17 mouse cellular contexts compared by ENCODE assay signal in the genomic region with DNA sequence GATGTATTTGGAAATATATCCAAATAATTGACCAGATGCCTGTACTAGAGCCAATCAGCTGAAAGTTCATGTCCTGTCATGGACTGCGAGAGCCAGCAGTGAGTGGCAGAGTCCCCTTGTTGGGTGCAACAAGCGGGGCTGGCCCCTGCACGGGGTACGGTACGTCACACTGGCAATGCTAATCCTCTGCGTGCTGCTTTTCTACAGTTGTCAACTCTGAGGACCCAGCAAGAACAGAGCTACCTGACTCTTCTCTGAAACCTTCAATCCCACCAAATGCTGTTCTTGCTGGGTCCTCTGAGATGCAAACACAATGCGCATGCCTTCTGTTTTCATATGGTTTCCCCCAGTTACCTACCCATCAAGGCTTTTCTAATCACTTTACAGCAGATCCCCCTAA. TPM values are rescaled to one million over a fixed set of nuclear protein-coding genes. Genes with fewer than 3 reads are reported as not detected.
DNase-seq lines count a peak whose midpoint lies in the region; ATAC-seq lines count a peak whose summit lies in the region.
"Had no signal": no experiment of that assay in that cellular context is flagged by ENCODE, and none has a peak within 500 bp of the region (broad histone marks: within the 10 kb centered on the region; RNA-seq: fewer than 3 reads in every experiment).

No protein-coding gene starts in this region.

- no peaks in the 10 kb centered on the region for H3K27me3 ChIP-seq in midbrain, embryonic 11.5 days (ENCODE audit: control insufficient read depth, insufficient read depth, low read length)
- no peaks in the 10 kb centered on the region for H3K27me3 ChIP-seq in midbrain, embryonic 13.5 days
- no peaks in the 10 kb centered on the region for H3K27me3 ChIP-seq in neural tube, embryonic 11.5 days (ENCODE audit: control insufficient read depth, insufficient read depth, low read length)
- H3K27me3 ChIP-seq: forebrain, embryonic 13.5 days had no signal

- no peak overlapping the region for H3K4me2 ChIP-seq in midbrain, embryonic 11.5 days
- H3K4me2 ChIP-seq in midbrain, embryonic 13.5 days (replicated peaks) = no peak overlapping the region
- H3K4me2 ChIP-seq in neural tube, embryonic 11.5 days (ENCODE audit: low read depth) = no peak overlapping the region
- H3K4me2 ChIP-seq: forebrain, embryonic 13.5 days; hindbrain, embryonic 14.5 days had no signal

- no peak for ATAC-seq in midbrain, embryonic 11.5 days (ENCODE audit: low FRiP score)
- ATAC-seq in midbrain, embryonic 13.5 days = no peak
- 0 out of 2 replicates have a peak, but pooled peaks have one; percentile 38 for ATAC-seq in neural tube, embryonic 11.5 days (ENCODE audit: insufficient read depth, low FRiP score, low TSS enrichment)
- ATAC-seq: activated CD4-positive, CD25-positive, alpha-beta regulatory T cell, adult 4 months; forebrain, embryonic 16.5 days; hindbrain, postnatal 0 days had no signal

- 93% methylated on average over 7 of the region's 7 CpGs for WGBS in midbrain, embryonic 11.5 days
- 87% methylated on average over 7 of the region's 7 CpGs for WGBS in midbrain, embryonic 13.5 days
- WGBS in neural tube, embryonic 11.5 days = 93% methylated on average over 7 of the region's 7 CpGs

- no peaks in the 10 kb centered on the region for H3K9me3 ChIP-seq in midbrain, embryonic 11.5 days (ENCODE audit: control insufficient read depth, low read length)
- no peaks in the 10 kb centered on the region for H3K9me3 ChIP-seq in midbrain, embryonic 13.5 days
- H3K9me3 ChIP-seq in neural tube, embryonic 11.5 days (ENCODE audit: control insufficient read depth, low read length) = no peaks in the 10 kb centered on the region
- H3K9me3 ChIP-seq: forebrain, embryonic 10.5 days; forebrain, embryonic 13.5 days had no signal

- H3K4me3 ChIP-seq in midbrain, embryonic 11.5 days (ENCODE audit: low read depth, low read length) = no peak overlapping the region
- no peak overlapping the region for H3K4me3 ChIP-seq in midbrain, embryonic 13.5 days (replicated peaks)
- no peak overlapping the region for H3K4me3 ChIP-seq in neural tube, embryonic 11.5 days (ENCODE audit: low read depth, low read length)
- H3K4me3 ChIP-seq: forebrain, embryonic 10.5 days; forebrain, embryonic 13.5 days had no signal

- peak; percentile 56 for DNase-seq in heart, adult 11 months
- DNase-seq in heart, adult 9 months (ENCODE audit: low spot score in 2 of 2) = no peak
- peak; percentile 44 for DNase-seq in midbrain, embryonic 11.5 days (ENCODE audit: low spot score, missing footprints)
- no peak for DNase-seq in neural tube, embryonic 11.5 days (ENCODE audit: low spot score)
- no peak for DNase-seq in neural tube, embryonic 10.5 days (ENCODE audit: extremely low spot score, low spot score)
- DNase-seq: adrenal gland, adult 8-10 months; adrenal gland, postnatal 25 days; cerebellum, postnatal 14 days; gastrocnemius, postnatal 10 days; gastrocnemius, postnatal 36 days had no signal

- H3K27ac ChIP-seq in midbrain, embryonic 11.5 days (ENCODE audit: low read depth, low read length) = no peak overlapping the region
- no peak overlapping the region for H3K27ac ChIP-seq in midbrain, embryonic 13.5 days
- no peak overlapping the region for H3K27ac ChIP-seq in neural tube, embryonic 11.5 days (ENCODE audit: low read depth, low read length)
- H3K27ac ChIP-seq: forebrain, embryonic 10.5 days; forebrain, embryonic 13.5 days; hindbrain, embryonic 14.5 days; hindbrain, postnatal 0 days had no signal

- H3K4me1 ChIP-seq in midbrain, embryonic 11.5 days (ENCODE audit: control insufficient read depth, insufficient read depth, low read length) = no peaks in the 10 kb centered on the region
- peaks cover 11% of the 10 kb centered on the region; the same call in 1 of the 2 replicates for H3K4me1 ChIP-seq in midbrain, embryonic 13.5 days (replicated peaks)
- no peaks in the 10 kb centered on the region for H3K4me1 ChIP-seq in neural tube, embryonic 11.5 days (ENCODE audit: control insufficient read depth, insufficient read depth, low read length)
- H3K4me1 ChIP-seq: forebrain, embryonic 13.5 days had no signal

- no peak overlapping the region for H3K9ac ChIP-seq in midbrain, embryonic 11.5 days (ENCODE audit: low read length)
- H3K9ac ChIP-seq in midbrain, embryonic 13.5 days (replicated peaks) = no peak overlapping the region
- no peak overlapping the region for H3K9ac ChIP-seq in neural tube, embryonic 11.5 days (ENCODE audit: low read length)
- H3K9ac ChIP-seq: forebrain, embryonic 13.5 days; hindbrain, embryonic 14.5 days had no signal

- no peaks in the 10 kb centered on the region for H3K36me3 ChIP-seq in midbrain, embryonic 11.5 days (ENCODE audit: control insufficient read depth, insufficient read depth, low read length)
- H3K36me3 ChIP-seq in midbrain, embryonic 13.5 days = no peaks in the 10 kb centered on the region
- H3K36me3 ChIP-seq in neural tube, embryonic 11.5 days (ENCODE audit: control insufficient read depth, insufficient read depth, low read length) = no peaks in the 10 kb centered on the region

RNA-seq across cellular contexts. Expression of a gene that starts 45.9 kb away (rescaled TPM):
- polyA plus RNA-seq in midbrain, embryonic 11.5 days (2014; fragmentation: Nextera tagmentation; extraction: Ambion mirVana) = 14.3 and 14.7 TPM in 2 replicates
- 11.5 and 11.6 TPM in 2 replicates for polyA plus RNA-seq in midbrain, embryonic 13.5 days (2015; fragmentation: Nextera tagmentation; extraction: Ambion mirVana)
- polyA plus RNA-seq in neural tube, embryonic 11.5 days (2014; fragmentation: Nextera tagmentation; extraction: Ambion mirVana) = 12.2 and 15.0 TPM in 2 replicates

RNA-seq across cellular contexts. Expression of a gene that starts 55.1 kb away (rescaled TPM):
- 0.57 and 0.82 TPM in 2 replicates for polyA plus RNA-seq in midbrain, embryonic 11.5 days (2014; fragmentation: Nextera tagmentation; extraction: Ambion mirVana)
- polyA plus RNA-seq in midbrain, embryonic 13.5 days (2015; fragmentation: Nextera tagmentation; extraction: Ambion mirVana) = 0.24 and 0.31 TPM in 2 replicates
- 0.74 and 0.93 TPM in 2 replicates for polyA plus RNA-seq in neural tube, embryonic 11.5 days (2014; fragmentation: Nextera tagmentation; extraction: Ambion mirVana)
- polyA plus RNA-seq: forebrain, embryonic 16.5 days had no signal

Comparison
In these comparisons a context has a peak if more than half of its experiments do, and no peak if none do; other contexts are left out.
1. DNase-seq: peak in heart, adult 11 months (single experiment) and midbrain, embryonic 11.5 days (single experiment); none in heart, adult 9 months (0 of 2), neural tube, embryonic 11.5 days (single experiment) and neural tube, embryonic 10.5 days (single experiment).